Mouse (Mus musculus): ENCODE measurements around the gene Celf2.

Celf2 gene

DNA sequence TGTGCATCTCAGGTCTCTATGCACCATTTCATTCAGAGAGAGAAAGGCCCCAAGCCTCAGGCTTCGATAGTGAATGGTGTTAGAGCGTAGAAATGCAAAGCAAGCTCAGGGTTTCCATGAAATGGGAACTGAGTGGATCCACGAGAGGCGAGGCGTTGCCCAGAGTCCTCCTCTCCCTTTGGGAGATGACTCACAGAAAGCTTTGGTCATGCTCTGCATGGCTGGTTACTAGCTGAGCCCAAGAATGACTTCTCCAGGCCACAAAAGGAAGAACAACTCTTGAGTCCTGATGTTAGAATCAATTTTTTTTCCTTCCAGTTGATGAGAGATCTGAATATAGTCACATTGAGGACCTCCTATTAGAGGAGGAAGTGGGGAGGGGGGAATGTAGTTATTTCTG, 496.2 kb downstream of the Celf2 start:
- peak; percentile 95 for DNase-seq

DNA sequence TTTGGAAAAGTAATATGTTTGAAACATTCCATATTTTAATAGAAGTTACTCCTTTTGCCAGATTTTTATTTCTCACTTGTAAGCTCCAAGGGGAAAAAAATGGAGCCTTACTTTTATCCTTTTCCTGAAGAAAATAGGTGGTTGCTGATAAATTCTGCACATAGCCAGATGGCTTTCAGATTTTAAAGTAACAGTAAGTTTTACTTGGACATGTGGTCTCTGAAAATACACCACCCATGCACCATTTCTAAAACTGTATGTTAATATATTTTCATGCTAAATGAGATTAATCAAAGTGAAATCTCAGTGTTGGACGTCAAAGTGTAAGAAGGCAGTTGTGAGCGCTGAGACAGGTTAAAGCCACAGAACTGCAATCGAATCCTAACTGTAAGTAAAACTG, 502.5 kb downstream of the Celf2 start:
- DNase-seq: no peak

DNA sequence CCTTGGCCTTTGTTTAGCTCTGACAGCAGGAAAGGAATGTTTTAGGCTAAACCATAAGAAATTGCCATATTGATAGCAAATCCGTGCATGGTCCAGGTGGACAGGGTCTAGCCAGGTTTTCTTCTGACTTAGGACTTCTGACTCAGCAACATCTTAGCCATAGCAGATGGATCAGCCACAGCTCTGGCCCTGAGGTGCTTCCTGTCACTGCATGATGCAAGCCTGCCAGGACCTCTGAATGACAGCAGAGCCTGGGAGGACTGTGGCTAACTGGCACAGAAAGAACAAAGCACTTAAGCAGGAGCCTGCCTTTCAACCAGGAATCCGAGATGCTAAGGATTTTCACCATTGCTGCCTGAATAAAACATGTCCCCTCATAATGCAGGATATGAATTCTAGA, 507.4 kb downstream of the Celf2 start:
- DNase-seq: no peak

DNA sequence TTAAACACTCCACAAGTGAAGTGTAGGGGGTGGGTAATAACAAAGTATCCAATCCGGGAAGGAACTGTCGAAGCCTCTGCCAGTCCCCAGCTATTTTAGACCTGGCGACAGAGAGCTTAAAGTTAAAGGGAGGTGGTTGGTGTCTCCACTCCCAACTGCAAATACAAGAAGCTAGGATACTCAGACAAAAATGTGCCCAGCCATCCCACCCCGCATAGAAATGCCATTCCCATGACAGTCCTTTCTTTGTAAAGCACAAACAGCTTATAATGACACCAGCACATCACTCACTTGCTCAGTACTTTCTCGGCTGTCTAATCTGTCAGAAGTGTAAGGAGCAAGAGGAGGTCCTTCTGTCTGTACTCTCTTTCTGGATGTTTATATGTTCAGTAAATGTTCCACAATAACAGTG, 518.3 kb downstream of the Celf2 start:
- DNase-seq: peak; percentile 91

DNA sequence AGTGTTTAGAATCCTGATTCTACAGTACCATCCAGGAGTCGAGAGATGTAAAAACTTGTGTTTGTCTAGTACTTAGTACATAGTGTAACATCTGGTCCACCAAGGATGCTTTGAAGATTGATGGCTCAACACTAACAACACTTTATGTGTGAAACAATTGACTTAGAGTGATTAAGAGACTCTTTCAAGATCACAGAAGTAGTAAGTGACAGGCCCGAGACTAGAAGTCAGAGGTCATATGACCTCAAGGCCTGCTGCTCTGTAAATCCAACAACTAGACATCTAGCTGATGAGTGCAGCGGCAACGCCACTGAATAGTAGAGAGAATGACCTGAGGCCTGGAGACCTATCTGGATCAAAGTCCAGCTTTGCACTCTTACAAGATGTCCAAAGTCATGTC, 523.7 kb downstream of the Celf2 start:
- peak; percentile 69 for DNase-seq

DNA sequence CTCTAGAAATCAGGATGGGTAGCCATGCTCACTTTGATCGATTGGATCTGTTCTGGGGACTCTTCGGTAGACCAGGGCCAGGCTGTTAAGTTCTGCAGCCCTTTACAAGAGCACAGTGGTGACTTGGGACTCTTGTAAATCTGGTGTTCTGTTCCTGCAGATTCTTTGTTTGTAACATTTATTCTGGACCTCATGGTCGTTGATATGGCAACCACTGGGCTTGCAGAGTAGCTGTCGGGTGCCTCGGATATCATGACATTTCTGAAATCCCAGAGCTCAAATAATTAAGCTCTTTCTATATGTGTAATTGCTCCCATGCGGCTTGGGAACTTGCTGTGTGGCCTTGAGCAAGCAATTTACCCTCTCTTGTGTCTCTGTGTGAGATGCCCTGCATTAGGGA, 525.5 kb downstream of the Celf2 start:
- no peak for DNase-seq

DNA sequence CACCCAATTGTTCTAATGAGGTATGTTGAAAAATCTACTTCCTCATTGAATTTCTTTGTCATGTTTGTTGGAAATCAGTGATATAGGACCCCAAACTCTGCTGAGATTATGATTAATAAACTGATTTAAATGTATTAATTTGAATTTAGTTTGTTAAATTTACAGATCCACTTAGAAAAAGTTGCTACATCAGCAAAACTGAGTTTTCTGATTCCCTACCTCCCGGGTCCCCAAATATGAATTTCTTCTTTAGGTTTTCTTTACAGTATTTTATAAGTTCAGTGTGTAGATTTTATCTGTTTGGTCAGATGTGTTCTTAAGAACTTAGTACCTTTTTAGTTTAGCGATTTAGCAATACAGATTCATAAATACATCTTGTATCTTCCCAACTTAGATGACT, 533.1 kb downstream of the Celf2 start:
- DNase-seq: no peak

DNA sequence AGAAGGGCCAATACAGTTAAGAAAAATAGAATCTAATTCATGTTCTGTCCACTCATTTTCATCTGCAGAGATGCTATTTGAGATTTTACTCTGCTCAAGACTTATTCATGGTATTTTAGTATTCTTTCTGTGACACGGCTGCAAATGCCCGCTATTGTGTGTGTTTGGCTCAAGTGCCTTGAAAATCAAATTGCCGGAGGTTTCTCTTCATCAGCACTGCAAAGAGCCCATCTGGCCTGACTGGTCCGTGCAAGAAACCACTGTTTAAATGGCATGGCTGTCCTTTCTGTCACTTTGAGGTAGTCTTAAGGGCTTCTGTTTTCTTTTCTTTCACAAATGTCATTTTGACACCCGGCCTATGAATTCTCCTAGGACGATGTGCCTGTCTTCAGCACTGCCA, 540.1 kb downstream of the Celf2 start:
- DNase-seq: no peak

DNA sequence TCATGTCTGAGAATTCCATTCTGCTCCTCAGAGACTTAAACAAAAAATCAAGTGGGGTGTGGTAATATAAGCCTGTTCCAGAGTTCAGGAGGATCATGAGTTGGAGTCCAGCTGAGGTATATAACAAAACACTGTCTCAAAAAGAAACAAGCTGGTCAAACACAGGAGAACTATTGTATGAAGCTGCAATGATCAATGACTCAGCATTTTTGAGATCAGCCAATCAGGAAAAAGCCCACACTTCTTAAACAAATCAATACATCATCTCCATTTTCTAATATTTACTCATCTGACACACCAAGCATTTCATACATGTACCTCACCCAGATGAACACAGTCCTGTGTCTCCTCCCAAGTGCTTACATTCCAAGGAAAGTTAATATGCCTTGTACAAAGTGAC, 544.1 kb downstream of the Celf2 start:
- no peak for DNase-seq

DNA sequence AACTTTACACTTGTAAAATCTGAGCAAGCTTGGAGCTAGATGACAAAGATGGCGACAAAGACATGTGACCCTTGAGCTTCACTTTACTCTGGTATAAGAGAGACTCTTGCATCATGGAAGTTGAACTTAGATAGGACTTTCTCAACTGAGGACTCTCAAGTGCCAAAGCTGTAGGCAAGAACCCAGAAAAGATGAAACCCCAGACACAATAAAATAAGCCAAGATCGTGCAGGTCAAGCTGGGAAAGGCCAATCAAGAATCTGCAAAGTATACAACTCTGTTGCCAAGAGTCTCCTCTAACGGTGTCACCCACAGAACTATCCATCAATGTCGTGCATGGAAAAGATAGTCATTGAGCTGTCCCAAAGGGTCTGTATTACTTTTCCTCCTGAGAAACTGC, 558.7 kb downstream of the Celf2 start:
- peak; percentile 89 for DNase-seq

DNA sequence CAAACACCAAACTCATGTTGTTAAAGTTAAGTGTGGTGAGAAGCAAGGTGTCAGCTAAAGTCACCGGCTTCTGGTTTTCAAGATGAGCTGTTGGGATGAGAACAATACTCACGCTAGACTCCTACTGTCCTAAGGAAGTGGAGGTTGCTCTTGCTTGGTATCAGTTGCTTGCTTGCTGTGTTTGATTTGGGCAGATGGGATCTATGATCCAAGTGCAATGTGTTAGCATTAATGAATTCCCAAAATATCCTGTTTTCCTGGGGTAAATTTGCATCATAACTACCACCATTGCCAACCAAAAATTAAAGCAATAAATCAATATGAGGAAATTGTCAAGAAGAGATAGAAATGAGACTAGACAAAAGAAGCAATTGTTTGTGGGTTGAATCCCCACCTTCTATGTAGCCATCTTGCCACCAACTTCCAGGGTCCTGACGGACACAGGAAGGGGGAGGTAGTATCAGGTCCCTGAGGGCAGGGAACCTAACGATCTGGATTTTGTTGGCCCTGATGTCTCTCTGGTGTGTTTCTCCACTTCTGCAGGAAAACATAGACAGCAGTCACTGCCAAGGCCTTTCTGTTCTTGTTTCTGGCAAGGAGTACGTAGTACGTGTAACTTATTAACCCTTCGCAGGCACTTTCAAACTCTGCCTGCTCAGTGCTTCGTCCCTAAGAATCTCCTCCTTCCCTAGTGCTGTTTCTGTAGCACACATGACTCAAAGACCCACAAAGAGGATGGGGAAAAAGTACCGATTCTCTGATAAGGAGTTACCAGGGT, 563.5 kb downstream of the Celf2 start:
- peak; percentile 92 for DNase-seq

DNA sequence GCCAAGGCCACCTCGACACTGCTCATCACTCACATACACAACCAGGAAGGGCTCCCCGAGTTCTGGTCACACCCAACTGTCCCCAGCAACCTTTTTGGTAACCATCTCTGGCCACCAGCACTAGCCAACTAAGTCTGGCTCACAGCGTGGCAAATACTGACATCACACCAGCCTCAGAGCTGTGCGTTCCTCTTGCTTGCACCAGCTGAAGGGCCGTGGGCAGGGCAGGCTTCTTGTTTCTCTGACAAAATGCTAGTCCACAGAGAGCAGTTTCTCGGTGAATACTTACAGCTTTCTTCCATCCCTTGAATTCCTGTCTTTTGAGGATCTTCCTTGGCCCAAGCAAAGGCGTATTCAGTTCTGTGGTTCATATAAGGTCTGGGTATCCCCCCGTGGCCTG, 565.7 kb downstream of the Celf2 start:
- peak; percentile 89 for DNase-seq

DNA sequence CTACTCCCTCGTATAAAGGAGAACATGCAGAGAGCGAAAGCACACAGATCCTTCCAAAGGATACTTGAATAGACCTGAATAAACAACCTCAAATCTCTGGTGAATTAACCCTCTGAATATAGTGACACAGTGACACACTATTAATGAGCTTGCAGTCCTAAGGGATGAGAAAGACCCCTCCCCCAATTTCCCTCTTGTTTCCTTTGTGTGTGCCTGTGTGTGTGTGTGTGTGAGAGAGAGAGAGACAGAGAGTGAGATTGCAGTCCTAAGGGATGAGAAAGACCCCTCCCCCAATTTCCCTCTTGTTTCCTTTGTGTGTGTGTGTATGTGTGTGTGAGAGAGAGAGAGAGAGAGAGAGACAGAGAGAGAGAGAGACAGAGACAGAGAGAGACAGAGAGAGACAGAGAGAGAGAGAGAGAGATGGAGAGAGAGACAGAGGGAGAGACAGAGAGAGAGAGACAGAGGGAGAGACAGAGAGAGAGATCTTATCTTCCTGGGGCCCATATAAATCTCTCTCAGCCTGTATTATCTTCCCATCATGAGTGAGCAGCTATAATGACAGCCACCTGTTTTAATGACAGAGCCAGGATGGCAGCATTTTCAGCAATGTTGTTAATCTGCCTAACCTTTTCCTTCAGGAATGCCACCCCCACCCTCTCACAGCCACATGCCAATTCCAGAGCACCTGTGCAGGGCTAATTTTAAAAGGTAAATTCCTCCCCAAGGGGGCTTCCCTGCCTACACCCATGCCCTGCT, 566.5 kb downstream of the Celf2 start:
- peak; percentile 24 for DNase-seq

DNA sequence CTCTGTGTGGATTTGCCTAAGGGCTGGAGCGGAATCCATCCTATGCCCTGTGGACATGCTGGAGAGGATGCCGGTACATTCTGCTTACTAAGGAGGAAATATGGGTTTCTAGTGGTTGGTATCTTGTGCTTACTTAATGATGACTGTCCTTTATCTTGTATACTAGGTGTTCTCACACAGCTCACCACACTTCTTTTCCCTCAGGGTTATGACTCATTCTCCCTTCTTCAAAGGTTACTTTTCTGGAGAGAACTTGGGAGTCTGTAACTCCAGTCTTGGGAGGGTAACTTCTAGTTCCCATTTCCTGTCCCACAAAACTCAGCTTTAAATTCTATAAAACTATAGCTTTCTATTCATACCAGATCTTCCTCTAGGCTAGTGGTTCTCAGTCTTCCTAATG, 570.2 kb downstream of the Celf2 start:
- DNase-seq: no peak

DNA sequence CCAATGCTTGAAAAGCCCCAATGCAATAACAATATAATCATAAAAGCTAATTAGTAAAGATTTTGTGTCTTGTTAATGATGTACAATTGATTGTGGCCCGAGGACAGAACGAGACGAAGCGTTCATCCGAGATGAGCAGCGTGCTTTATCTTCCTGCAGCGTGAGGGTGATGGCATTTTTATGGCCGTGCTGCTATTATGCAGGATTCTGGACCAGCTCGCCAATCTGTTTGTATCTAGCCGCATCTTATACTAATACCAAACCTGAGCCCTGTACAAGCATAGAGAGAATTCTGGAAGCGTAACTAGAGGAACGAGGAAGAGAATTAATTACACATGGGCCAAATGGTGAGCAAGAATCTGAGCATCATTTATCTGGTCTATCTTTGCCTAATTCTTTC, 576.2 kb downstream of the Celf2 start:
- no peak for DNase-seq

DNA sequence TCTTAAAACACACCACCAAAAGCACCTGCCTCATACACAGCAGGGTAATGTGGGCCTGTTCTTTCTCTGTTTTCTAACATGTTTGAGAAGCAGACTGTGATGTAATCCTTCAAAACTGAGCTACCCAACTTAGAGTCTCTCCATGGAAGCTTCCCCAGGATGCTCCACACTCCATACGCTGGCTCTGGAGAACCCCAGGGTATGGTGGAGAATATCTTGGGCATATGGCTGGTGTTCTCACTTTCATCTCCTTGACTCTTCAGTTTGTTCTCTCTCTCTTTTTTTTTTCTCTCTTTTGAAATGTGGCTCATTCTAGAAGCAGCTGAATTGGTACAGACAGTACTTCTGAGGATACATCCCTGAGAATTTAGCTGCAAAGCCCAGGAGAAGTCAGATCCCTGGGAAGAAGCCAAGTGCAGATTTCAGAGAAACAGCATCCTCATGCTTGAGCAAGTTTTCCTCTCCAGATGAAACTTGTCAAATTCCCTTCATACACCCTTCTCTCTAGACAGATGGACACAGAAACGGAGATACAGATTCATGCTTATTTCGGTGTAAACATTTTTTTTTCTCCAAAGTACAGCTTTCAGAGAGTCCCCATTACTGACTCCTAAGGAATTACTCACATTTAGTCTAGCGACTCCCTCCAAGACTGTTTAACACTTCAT, 581.5 kb downstream of the Celf2 start:
- peak; percentile 93 for DNase-seq

DNA sequence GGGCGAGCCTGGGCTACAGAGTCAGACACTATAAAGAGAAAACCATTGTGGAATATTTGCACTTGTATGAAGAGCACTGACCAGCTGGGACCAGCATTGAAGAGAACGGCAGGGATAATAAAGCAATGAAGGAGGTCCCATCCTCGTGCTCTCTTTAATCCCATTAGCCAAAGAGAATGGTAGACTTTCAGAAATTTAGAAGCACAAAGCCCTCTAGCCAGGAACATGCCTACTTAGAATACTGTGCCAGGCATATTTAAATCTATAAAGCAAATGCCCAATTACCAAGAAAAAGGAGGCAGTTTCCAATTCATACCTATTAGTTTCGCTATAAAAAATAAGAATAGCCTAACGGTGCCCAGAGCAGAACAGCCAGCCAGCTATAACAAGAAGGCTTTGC, 583.9 kb downstream of the Celf2 start:
- DNase-seq: no peak

DNA sequence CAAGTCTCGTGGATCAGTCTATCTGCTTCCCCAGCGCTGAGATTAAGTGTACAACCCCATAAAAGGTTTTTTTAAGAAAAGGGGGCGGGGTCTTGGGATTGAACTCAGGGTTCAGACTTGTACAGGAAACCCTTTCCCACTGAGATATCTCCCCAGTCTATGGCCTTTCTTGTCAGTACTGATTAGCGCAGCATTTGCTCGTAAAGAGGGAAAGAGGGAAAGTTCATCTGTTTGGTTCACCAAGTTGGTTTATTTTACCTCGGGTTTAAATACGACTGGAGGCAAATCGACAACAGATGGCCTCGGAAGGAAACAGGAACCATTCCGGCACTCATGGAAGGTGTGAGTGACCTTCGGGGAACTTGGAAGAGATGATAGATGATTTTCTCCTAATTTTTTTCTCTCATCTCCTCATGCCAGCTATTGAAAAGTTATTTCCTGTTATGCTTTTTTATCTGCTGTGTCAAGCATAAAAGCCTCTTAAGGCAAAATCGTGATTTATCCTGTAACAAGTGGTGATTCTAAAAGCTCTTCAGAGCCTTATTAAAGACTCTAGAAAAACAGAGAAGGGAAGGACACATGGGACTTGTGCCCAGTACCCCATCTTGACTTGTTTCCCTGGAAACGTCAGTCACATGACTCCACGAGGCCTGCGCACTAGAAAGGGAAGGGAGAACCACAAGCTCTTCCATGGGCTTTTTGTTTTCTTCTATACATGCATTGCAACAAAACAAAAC, 585.5 kb downstream of the Celf2 start:
- no peak for DNase-seq

DNA sequence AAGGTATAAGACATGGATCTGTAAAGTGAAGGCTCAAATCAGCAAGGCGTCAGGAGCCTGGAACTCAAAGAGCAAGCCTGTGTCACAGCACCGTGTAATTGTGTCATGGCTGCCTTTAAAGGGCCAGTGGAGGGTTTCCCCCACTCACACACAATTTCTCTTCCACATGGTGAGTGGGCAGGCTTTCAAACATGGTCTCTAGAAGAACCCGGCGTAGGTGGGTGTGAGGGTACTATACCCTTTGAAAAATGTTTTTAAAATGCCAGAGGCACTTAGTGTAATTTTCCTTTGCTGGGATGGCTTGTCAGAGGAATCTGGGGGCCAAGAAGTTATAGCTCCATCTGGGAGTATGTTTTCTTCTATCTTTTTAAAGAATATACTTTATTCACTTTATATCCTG, 594.0 kb downstream of the Celf2 start:
- DNase-seq: no peak

DNA sequence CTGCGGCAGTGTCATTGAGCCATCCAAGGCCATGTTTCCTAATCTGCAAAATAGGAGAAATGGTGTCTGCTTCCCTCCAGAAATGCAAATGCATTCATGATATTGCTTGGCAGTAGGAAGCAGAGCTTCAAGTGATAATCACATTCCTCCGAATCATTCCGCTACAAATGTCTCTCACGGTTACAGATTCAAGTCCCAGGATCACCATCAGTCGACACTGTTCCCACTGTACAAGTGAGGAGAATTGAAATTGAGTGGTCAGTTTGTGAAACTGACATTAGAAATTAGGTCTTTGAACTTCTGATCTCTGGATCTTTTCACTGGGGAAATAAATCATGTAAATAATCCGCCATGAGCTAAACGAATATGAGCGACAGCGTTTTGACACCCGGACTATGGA, 596.0 kb downstream of the Celf2 start:
- no peak for DNase-seq

DNA sequence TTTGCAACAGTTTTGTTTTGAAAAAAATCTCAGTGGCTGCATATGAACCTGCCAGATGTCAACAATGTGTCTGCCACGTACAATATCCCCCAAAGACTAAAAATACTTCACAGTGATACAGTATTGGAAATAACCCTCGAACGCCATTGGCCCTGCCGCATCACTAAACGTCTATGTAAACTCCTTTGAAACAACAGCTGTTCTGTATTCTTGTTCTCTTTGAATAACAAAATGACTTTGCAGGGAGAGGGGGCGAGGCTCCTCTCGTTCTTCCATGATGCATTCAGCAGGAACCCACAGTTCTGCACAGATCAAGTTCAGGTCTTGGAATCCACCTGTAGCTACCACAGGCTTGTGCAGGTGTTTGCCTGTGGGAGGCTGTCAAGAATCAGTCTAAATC, 597.4 kb downstream of the Celf2 start:
- no peak for DNase-seq

DNA sequence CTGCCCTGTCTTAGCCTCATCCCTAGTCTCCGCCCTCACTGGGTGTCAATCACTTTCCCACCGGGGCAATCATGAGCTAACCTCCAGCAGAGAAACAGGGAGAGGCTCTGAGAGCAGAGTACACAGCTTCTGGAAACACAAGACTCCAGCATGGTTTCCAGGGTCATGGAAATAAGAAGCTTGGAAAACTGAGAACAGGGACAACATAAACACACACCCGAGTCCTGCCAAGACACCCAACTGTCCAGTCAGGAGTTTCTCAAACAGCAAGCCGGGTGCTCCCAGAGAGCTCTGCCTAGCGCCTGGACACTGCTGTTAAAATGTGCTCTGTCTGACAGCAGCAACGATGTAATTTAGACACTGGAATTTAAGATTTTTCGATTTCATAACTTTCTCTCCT, 599.4 kb downstream of the Celf2 start:
- DNase-seq: no peak

DNA sequence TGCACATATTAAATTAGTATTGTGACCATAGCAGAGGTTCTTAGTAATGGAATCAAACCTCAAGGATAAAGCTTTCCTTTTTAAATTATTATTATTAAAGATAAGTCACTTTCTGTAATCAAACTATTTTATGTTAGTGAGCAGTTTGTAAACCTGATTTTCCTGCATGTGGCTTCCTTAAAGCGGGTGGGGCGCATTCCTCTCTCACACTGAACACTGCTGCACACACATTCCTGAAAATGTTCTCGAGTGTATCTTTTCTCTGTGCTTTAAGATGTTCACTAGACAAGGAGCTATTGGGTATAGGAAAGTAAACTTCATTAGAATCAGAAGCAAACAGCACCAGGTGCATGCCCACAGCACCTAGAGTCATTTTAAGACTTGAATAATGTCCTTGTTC, 605.0 kb downstream of the Celf2 start:
- DNase-seq: no peak
